Mouse (Mus musculus): ENCODE measurements around the gene Atp5l. TPM values are rescaled to one million over a fixed set of nuclear protein-coding genes. Genes with fewer than 3 reads are reported as not detected.

The Atp5l gene
- polyA plus RNA-seq, 1 experiment from 2014 or later, result 698 TPM

Other genes with a start within 250 kb of the Atp5l start
- not detected in 2 replicates for gene Treh, start 247.5 kb downstream of the Atp5l start, polyA plus RNA-seq (2014; fragmentation: Nextera tagmentation; extraction: Ambion mirVana)
- gene Phldb1, start 185.5 kb downstream of the Atp5l start, polyA plus RNA-seq (2014; fragmentation: Nextera tagmentation; extraction: Ambion mirVana), result 46.7 and 51.1 TPM in 2 replicates
- 99.8 and 160 TPM in 2 replicates for gene Arcn1, start 152.9 kb downstream of the Atp5l start, polyA plus RNA-seq (2014; fragmentation: Nextera tagmentation; extraction: Ambion mirVana)
- 187 and 211 TPM in 2 replicates for gene Ift46, start 152.8 kb downstream of the Atp5l start, polyA plus RNA-seq (2014; fragmentation: Nextera tagmentation; extraction: Ambion mirVana)
- gene Tmem25, start 121.4 kb downstream of the Atp5l start, polyA plus RNA-seq (2014; fragmentation: Nextera tagmentation; extraction: Ambion mirVana), result 10.0 and 15.6 TPM in 2 replicates
- gene Ttc36, start 117.7 kb downstream of the Atp5l start, polyA plus RNA-seq (2014; fragmentation: Nextera tagmentation; extraction: Ambion mirVana), result 0.41 and 0.72 TPM in 2 replicates
- 21.0 and 22.2 TPM in 2 replicates for gene Kmt2a, start 39.4 kb downstream of the Atp5l start, polyA plus RNA-seq (2014; fragmentation: Nextera tagmentation; extraction: Ambion mirVana)
- gene Ube4a, start 44.9 kb upstream of the Atp5l start, polyA plus RNA-seq (2014; fragmentation: Nextera tagmentation; extraction: Ambion mirVana), result 53.0 and 59.0 TPM in 2 replicates
- not detected in 2 replicates for gene Cd3g, start 59.7 kb upstream of the Atp5l start, polyA plus RNA-seq (2014; fragmentation: Nextera tagmentation; extraction: Ambion mirVana)
- gene Cd3d, start 61.0 kb upstream of the Atp5l start, polyA plus RNA-seq (2014; fragmentation: Nextera tagmentation; extraction: Ambion mirVana), result not detected in 2 replicates
- gene Cd3e, start 88.9 kb upstream of the Atp5l start, polyA plus RNA-seq (2014; fragmentation: Nextera tagmentation; extraction: Ambion mirVana), result not detected in 2 replicates
- 0.20 TPM in 1 of 2 replicates, not detected in the other for gene Mpzl2, start 119.1 kb upstream of the Atp5l start, polyA plus RNA-seq (2014; fragmentation: Nextera tagmentation; extraction: Ambion mirVana)
- 0.80 and 1.0 TPM in 2 replicates for gene Mpzl3, start 134.4 kb upstream of the Atp5l start, polyA plus RNA-seq (2014; fragmentation: Nextera tagmentation; extraction: Ambion mirVana)
- 0.12 and 0.24 TPM in 2 replicates for gene Jaml, start 158.4 kb upstream of the Atp5l start, polyA plus RNA-seq (2014; fragmentation: Nextera tagmentation; extraction: Ambion mirVana)
- 6.6 and 8.1 TPM in 2 replicates for gene Scn2b, start 197.0 kb upstream of the Atp5l start, polyA plus RNA-seq (2014; fragmentation: Nextera tagmentation; extraction: Ambion mirVana)
- 0.05 TPM in 1 of 2 replicates, not detected in the other for gene Scn4b, start 217.7 kb upstream of the Atp5l start, polyA plus RNA-seq (2014; fragmentation: Nextera tagmentation; extraction: Ambion mirVana)